Mouse (Mus musculus) intestine, embryonic 16.5 days (tissue): ENCODE results near the gene Tspan9. TPM values are rescaled to one million over a fixed set of nuclear protein-coding genes. Genes with fewer than 3 reads are reported as not detected.

Experiments
- ATAC-seq: fragments of 200-750 bp; cut with Nextera tagmentation; 2 replicates; pipeline ENCODE4 v1.8.0; 2017; ENCODE audit warnings: moderate TSS enrichment, moderate library complexity
- H3K27ac ChIP-seq: fragments of 300-500 bp; sonication (generic); 2 replicates; pipeline ENCODE4 v1.5.1; 2014; ENCODE audit warnings: mild to moderate bottlenecking, low read length
- H3K27me3 ChIP-seq: fragments of 300-500 bp; sonication (generic); replicated peaks from 2 replicates; pipeline ENCODE4 v1.6.1; 2014; ENCODE audit warnings: low read length, control low read depth, mixed read lengths; ENCODE audit not compliant: control insufficient read depth, insufficient read depth
- H3K36me3 ChIP-seq: fragments of 300-500 bp; sonication (generic); 2 replicates; pipeline ENCODE4 v1.6.1; 2014; ENCODE audit warnings: low read length, control low read depth; ENCODE audit not compliant: control insufficient read depth, insufficient read depth
- H3K4me1 ChIP-seq: fragments of 300-500 bp; sonication (generic); 2 replicates; pipeline ENCODE4 v1.6.1; 2014; ENCODE audit warnings: low read length, control low read depth, mixed read lengths; ENCODE audit not compliant: control insufficient read depth, insufficient read depth
- H3K4me2 ChIP-seq: fragments of 300-500 bp; sonication (generic); 2 replicates; pipeline ENCODE4 v1.6.1; 2014; ENCODE audit warnings: low read depth, low read length, control low read depth
- H3K4me3 ChIP-seq: fragments of 300-500 bp; sonication (generic); 2 replicates; pipeline ENCODE4 v1.5.1; 2014; ENCODE audit warnings: mild to moderate bottlenecking, low read length
- H3K9ac ChIP-seq: fragments of 300-500 bp; sonication (generic); 2 replicates; pipeline ENCODE4 v1.6.1; 2014; ENCODE audit warnings: low read depth, low read length
- H3K9me3 ChIP-seq: fragments of 300-500 bp; sonication (generic); 2 replicates; pipeline ENCODE4 v1.6.1; 2016; ENCODE audit warnings: low read length, control low read depth; ENCODE audit not compliant: control insufficient read depth
- whole genome bisulfite sequencing: fragments of 180-500 bp; shearing (Covaris S2); extraction: QIAGEN DNeasy Blood & Tissue Kit; methylation state at CpG from one replicate; pipeline ENCODE4 v1.1.7; 2014; 5-methylcytosine and 5-hydroxymethylcytosine counted together
- polyA plus RNA-seq: library from polyadenylated mRNA; unstranded; fragments of >200 nt; fragmentation: Nextera tagmentation; extraction: Ambion mirVana; gene quantifications from 2 replicates; pipeline ENCODE4 v1.2.1, GENCODE M21; 2015

Tspan9 gene
- polyA plus RNA-seq, 1 experiment from 2014 or later, result 94.1 TPM

DNA sequence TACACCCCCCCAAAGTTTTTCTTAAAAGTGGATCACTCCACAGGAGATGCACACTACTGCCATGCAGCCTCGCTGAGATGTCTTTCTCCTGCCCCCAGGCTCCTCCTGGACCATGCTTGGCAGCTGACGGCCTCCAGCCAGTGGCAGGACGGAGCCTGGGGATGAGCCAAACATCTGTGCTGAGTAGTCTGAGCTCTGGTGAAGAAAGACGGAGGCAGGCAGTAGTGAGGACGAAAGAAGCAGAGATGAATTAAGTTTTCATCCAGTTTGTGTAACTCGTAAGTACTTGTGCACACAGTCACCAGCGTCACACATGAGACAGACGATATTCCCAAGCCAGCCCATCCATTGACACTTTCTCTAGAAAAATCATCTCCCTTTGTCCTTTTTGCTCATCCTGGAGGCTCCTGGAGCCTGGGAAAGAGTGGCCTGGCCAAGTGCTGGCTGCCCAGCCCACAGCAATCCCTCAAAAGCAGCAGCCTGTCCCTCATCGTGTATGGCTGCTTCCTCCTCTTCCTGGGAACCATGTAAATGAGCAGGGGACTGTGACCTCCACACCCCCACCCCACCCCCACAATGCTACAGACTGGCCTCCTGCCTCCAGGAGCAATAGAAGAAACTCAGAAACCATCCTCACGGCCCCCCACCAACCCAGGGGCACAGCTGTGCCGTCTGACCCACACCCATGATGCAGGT is 110.1 kb downstream of the Tspan9 start:
- H3K4me1 ChIP-seq, result peaks cover 27% of the 10 kb centered on the region
- peak overlapping the region; percentile 73 for H3K9ac ChIP-seq
- H3K27ac ChIP-seq, result peak overlapping the region; percentile 30; the same call in 1 of the 2 replicates
- no peaks in the 10 kb centered on the region for H3K9me3 ChIP-seq
- H3K36me3 ChIP-seq, result no peaks in the 10 kb centered on the region
- ATAC-seq, result 0 out of 2 replicates have a peak, but pooled peaks have one; percentile 15
- H3K4me3 ChIP-seq, result peak overlapping the region; percentile 59
- 0 out of 2 replicates have a peak, but pooled peaks cover 3% of the 10 kb centered on the region for H3K27me3 ChIP-seq
- H3K4me2 ChIP-seq, result peak overlapping the region; percentile 89
- WGBS, result 55% methylated on average over 11 of the region's 11 CpGs

DNA sequence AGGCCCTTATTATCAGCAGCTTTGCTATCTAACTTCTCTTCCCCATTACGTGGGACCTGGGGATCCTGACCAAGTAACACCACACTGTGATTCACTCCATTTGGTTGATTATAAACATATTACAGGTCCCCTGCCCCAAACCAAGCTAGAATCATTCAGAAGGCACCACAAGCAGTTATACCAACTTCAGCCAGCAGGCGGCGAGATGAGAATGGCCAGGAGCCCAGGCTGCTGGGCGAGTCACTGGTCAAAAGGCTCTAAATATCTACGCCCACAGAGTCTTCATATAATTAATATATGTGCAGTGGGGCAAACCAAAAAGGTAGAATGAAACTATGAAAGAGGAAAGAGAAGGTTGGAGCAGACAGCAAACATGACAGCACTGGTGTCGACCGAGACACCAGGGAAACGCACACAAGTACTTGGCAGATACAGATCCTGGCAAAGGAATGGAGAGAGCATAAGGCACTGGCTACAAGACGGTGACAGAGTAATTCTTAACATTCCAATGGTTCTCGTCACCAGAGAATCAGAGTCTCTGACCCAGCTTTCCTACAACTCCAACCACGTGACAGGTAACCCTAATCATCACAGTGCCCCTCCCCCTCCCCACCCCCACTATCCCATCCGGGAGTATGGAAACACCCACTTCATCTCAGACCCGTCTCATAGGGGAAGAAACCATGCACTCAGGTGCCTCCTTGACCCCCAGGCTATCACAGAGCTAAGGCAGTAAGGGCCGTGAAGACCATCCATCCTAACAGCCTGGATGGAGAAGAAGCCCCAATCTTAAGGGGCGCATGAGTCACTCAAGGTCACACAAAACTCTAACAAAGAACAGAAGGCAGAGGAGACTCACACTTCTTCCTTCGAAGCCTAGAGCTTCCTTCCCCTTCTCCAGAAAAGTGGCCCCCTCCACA is 110.9 kb downstream of the Tspan9 start:
- 32% methylated on average over 16 of the region's 16 CpGs for WGBS
- Histone ChIP-seq H3K4me2 (peak overlapping the region; percentile 89; the same call in 1 of the 2 replicates), H3K27me3 (0 out of 2 replicates have a peak, but pooled peaks cover 3% of the 10 kb centered on the region), H3K4me1 (peaks cover 27% of the 10 kb centered on the region), H3K27ac (0 out of 2 replicates have a peak overlapping the region, but pooled peaks have one; percentile 30), H3K9ac (0 out of 2 replicates have a peak overlapping the region, but pooled peaks have one; percentile 35), H3K4me3 (peak overlapping the region; percentile 59), H3K36me3 (no peaks in the 10 kb centered on the region), H3K9me3 (no peaks in the 10 kb centered on the region)
- no peak for ATAC-seq

DNA sequence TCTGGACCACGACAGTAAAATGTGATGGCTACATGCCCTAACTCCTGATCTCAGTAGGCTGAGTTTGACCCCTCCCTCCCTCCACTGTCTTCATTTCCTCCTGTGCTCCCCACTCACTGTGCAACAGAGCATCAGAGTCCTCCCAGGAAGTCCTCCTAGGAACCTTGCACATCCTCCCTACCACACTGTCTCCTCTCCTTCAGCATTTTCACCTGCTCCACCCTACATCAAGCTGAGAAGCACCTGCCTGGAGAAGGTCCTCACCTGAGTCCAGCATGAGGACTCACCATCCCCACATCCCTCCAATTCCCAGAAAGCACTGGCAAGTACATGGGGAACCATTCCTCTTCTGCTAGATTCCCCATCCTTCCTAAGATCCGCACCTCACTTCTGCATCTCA is 111.8 kb downstream of the Tspan9 start:
- Histone ChIP-seq H3K9me3 (no peaks in the 10 kb centered on the region), H3K36me3 (no peaks in the 10 kb centered on the region), H3K27me3 (0 out of 2 replicates have a peak, but pooled peaks cover 3% of the 10 kb centered on the region), H3K4me3 (no peak overlapping the region), H3K4me2 (peak overlapping the region; percentile 7; the same call in 1 of the 2 replicates), H3K27ac (no peak overlapping the region), H3K9ac (no peak overlapping the region; the same call in 1 of the 2 replicates), H3K4me1 (peaks cover 27% of the 10 kb centered on the region)
- 70% methylated on average over 2 of the region's 2 CpGs for WGBS
- ATAC-seq, result no peak

DNA sequence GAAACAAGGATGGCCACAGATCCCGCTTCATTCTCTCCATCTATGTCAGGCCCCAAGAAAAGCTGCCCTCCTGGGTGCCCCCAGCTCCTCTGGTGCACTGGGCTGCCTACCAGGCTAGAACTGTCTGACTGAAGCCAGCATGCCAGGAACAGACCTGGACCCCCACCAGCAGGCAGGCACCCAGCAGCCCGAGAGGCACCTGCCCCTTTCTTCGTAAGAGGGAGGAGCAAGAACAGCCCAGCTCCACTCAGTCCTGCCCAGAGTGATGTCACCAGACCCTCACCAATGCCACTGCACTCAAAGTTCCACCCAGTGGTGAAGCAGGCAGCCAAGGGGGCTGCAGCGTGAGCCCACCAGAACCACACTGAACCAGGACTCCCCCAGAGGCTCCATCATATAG is 112.3 kb downstream of the Tspan9 start:
- no peak overlapping the region for H3K27ac ChIP-seq
- no peak for ATAC-seq
- no peak overlapping the region for H3K9ac ChIP-seq
- H3K36me3 ChIP-seq, result no peaks in the 10 kb centered on the region
- H3K4me1 ChIP-seq, result peaks cover 22% of the 10 kb centered on the region
- no peak overlapping the region for H3K4me3 ChIP-seq
- 65% methylated on average over 4 of the region's 4 CpGs for WGBS
- 0 out of 2 replicates have a peak, but pooled peaks cover 3% of the 10 kb centered on the region for H3K27me3 ChIP-seq
- no peaks in the 10 kb centered on the region for H3K9me3 ChIP-seq
- H3K4me2 ChIP-seq, result no peak overlapping the region

DNA sequence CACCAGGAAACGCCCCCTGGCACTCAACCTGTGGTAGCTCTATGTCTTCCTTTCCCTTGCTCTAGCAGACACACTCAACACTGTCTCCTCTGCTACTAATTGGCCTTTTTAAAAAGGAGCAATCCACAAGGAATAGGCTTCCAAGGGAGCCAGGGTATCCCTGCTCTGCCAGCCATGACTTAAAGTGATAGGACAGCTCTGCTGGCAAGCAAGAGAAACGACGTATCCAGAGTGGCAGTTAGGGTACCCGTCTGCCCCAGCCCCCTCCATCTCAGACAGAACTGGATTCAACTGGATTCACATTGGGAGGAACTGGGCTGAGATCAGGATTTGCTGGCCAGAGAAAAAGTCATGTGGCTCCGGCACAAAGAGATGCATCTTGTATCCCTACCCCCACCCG is 112.9 kb downstream of the Tspan9 start:
- no peak for ATAC-seq
- H3K27ac ChIP-seq, result no peak overlapping the region
- no peaks in the 10 kb centered on the region for H3K36me3 ChIP-seq
- no peak overlapping the region for H3K4me2 ChIP-seq
- H3K4me3 ChIP-seq, result no peak overlapping the region
- H3K9ac ChIP-seq, result no peak overlapping the region
- peaks cover 16% of the 10 kb centered on the region for H3K4me1 ChIP-seq
- no peaks in the 10 kb centered on the region for H3K9me3 ChIP-seq
- 84% methylated on average over 6 of the region's 6 CpGs for WGBS
- 0 out of 2 replicates have a peak, but pooled peaks cover 3% of the 10 kb centered on the region for H3K27me3 ChIP-seq

DNA sequence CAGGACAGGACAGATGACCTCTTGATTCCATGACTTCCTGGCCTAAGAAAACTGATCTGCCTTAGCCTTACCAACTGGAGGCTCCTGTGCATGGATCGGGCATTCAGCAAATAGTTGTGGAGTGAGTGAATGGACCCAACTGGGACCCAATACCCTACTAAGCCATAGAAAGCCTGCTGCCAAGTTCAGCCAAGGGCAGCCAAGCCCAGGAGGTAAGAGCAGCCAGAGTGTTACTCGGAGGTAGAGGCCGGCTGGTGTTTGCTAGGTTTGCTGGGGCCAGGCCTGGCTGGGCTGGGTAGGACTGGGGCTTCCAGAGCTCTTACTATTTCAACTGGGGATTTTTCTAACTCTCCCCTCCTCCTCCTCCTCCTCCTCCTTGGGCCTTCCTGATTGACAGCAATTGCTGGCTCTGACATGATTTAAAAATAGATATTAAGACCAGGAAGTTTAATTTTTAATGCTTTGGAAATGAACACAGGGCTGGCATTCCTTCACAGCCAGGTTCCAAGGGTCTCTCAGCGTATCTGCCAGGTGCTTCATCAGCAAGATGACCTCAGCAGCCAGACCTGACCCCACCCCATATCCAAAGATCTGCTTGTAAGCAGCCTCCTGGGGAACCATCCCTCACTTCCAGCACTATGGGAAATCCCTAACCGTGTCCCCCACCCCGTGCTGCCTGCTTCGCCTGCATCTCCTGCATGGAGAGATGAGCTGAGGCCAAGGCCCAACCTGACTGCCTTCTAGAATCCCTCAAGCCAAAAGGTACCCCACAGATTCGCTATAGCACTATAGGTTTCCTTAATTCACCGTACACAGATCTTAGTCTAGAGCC is 113.7 kb downstream of the Tspan9 start:
- ATAC-seq, result no peak
- peaks cover 13% of the 10 kb centered on the region for H3K4me1 ChIP-seq
- H3K27ac ChIP-seq, result no peak overlapping the region
- 88% methylated on average over 9 of the region's 9 CpGs for WGBS
- no peak overlapping the region for H3K4me3 ChIP-seq
- no peak overlapping the region for H3K4me2 ChIP-seq
- H3K27me3 ChIP-seq, result 0 out of 2 replicates have a peak, but pooled peaks cover 3% of the 10 kb centered on the region
- H3K9ac ChIP-seq, result no peak overlapping the region
- H3K36me3 ChIP-seq, result no peaks in the 10 kb centered on the region
- H3K9me3 ChIP-seq, result no peaks in the 10 kb centered on the region

DNA sequence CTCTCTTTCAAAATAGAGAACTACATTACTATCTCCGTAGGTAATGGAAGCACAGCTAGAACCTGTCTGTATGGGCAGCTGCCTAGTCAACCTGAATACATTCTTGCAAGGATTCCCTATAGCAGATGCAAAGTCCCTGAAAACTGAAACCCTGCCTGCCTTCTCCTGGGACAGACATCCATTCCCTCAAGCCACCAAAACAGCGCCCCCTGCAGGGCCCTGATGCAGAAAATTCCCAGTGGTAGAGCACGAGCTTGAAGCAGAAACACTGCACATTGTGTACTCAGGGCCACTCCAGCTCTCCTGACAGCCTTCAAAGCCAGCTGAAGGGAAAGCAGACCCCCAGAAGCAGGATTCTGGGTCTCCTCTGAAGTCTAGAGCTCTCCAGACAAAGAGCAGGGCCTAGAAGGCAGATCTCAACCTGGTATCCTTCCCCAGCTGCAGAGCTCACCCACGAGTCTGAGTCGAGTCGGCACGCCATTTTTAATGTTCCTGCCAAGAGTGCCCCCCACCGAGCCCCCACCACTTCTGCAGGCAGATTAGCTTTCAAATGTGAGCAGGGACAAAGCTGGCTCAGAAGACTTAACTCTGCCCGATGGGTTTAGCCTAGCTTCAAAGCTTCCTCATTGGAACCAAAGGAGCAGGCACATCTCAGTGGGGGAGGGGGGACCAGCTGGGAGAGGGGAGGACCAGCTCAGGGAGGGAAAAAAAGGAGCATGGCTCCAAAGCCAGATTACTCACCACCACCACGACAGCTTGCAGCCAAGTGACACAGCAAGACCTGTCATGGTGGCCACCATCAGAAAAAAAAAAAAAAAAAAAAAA is 115.1 kb downstream of the Tspan9 start:
- Histone ChIP-seq H3K4me2 (no peak overlapping the region), H3K27ac (no peak overlapping the region)

DNA sequence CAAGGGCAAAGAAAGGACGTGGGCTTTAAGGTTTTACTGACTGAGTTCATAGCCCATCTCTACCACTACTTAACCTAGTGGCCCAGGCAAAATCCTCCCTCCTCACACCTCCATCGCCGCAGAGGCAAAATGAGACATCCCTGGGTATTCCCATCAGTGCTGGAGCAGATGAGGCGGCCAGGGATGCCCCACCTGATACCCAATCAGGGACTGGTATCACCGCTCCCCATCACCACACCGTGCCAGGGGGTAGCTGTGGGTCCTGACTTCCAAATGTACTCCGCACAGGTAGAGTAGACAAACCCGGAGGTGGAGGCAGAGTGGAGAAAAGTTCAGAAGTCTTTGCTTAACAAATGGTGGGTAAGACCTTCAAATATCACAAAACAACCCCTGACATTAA is 117.4 kb downstream of the Tspan9 start:
- Histone ChIP-seq H3K36me3 (no peaks in the 10 kb centered on the region), H3K4me1 (peaks cover 9% of the 10 kb centered on the region), H3K27me3 (no peaks in the 10 kb centered on the region), H3K9ac (no peak overlapping the region), H3K4me2 (no peak overlapping the region), H3K9me3 (no peaks in the 10 kb centered on the region), H3K27ac (no peak overlapping the region), H3K4me3 (no peak overlapping the region)
- ATAC-seq, result no peak
- 90% methylated on average over 8 of the region's 8 CpGs for WGBS

More for the DNA sequence above, 115.1 kb downstream of the Tspan9 start:
- no peak for ATAC-seq
- Histone ChIP-seq H3K36me3 (no peaks in the 10 kb centered on the region), H3K9me3 (no peaks in the 10 kb centered on the region), H3K4me1 (peaks cover 4% of the 10 kb centered on the region), H3K9ac (no peak overlapping the region), H3K27me3 (no peaks in the 10 kb centered on the region), H3K4me3 (no peak overlapping the region)
- WGBS, result 49% methylated on average over 10 of the region's 10 CpGs
